Mouse (Mus musculus): ENCODE data around the gene Cstf3.
A peak's percentile ranks its signal among the peaks of the same experiment; 100 is the strongest.
"Not testable (repeated sequence)": the region's sequence is repeated elsewhere in the genome, so short reads cannot be mapped to it uniquely, and the experiment has no call there.

Gene Cstf3

DNA sequence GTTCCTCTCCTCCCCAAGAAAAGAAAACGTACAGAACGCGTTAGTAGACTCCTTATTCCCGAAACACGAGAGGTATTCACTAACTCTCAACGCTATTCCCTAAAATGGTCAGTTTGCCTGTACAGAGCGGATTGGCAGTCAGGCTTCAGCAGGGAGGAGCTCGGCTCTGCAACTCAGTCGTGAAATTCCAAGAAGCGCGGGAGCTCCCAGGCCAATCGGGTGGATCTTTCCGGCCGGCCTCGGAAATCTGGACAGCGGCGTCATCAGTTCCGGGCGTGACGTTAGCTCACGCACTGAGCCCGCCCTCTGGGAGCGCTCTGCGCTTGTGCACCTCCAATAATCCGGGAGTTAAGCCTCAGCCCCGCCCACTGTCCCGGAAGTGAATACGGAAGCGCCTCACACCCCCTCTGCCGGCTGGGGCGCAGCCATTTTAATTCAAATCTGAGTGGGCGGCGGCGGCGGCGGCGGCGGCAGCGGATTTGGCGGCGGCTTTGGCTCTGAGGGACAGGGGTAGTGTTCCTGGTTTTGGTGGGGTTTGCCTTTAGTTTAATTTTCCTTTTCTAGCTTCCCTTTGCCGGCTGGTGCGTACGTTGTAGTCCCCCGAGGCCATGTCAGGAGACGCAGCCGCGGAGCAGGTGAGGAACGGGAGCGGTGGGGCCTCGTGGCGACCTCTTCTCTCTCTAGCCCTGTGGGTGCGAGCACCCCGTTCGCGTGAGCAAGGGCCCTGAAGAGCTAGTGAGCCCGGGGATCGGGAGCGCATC, at the start of gene Cstf3:
Gene Cstf3 (plus strand): TSS at position 456 of the 761 bp plus-strand sequence.
- peak; percentile 99 to 100 for DNase-seq (ENCODE audit: low spot score in 2 of 2)

DNA sequence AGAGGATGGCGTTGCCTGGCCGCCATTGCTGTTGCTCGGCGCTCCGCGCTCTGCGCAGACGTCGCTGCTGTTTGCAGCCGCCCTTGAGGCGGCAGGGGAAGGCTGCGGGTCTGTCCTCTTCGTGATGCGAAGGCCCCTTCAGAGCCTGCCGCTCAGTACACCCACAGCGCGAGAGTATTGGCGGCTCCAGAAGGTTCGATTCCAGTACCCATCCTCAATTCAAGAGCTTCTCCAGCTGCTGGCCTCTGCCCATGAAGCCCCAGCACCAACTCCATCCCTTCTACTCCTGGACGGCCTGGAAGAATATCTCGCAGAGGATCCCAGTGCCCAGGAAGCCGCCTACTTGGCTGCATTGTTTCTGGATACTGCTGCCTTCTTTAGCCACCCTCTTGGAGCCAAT, 33.6 kb upstream of the Cstf3 start:
- DNase-seq (ENCODE audit: low spot score in 2 of 2), result not testable (repeated sequence)

DNA sequence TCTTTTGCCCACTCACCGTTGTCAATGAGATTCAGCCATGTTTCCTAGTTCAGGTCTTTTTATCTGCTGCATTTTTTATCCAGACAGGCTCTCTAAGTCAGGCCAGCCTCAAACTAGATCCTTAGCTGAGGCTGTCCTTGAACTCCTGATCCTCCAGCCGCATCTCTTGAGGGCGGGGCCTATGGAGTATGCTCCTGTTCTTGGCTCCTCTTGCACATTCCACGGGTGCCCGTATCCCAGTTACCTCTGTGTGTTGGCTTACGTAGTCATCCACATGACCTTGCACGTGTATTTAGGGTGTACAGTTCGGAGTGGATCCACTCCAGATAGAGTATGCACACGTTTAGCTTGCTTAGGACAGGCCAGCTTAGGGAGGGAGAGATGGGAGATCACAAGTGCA, 32.6 kb upstream of the Cstf3 start:
- DNase-seq (ENCODE audit: low spot score in 2 of 2), result no peak

DNA sequence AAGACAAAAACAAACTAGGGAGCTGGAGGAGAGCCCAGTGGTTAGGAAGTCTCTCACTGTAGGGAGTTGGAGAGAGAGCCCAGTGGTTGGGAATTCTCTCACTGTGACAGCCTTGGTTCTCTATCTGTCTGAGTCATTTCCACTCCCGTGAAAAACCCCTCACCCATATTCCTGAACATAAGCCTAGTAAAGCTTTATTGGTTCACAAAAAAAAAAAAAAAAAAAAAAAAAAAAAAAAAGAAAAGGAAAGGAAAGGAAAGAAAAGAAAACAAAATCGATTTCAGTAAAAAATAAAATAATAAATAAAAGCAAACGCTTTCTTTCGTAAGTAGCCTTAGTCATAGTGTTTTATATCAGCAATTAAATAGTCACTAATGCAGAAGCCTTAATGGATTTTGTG, 32.0 kb upstream of the Cstf3 start:
- DNase-seq (ENCODE audit: low spot score in 2 of 2), result no peak

DNA sequence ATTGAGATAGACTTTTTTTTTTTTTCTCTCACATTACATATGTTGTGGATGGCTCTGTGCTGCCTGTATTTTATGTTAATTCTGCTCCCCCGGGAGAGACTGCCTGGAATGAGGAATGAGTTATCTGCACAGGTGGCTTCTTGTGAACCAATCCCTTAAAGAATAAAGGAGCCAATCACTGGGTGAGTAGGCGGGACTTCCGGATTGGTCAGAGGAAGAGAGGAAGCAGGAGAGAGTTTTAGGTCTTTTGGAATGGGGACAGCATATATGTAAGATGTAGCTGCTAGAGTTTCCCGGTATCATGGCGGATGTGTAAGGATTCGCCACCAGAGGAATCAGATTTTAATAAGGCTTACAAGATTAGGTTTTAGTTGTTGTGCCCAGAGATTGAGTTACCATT, 31.4 kb upstream of the Cstf3 start:
- DNase-seq (ENCODE audit: low spot score in 2 of 2), result no peak

DNA sequence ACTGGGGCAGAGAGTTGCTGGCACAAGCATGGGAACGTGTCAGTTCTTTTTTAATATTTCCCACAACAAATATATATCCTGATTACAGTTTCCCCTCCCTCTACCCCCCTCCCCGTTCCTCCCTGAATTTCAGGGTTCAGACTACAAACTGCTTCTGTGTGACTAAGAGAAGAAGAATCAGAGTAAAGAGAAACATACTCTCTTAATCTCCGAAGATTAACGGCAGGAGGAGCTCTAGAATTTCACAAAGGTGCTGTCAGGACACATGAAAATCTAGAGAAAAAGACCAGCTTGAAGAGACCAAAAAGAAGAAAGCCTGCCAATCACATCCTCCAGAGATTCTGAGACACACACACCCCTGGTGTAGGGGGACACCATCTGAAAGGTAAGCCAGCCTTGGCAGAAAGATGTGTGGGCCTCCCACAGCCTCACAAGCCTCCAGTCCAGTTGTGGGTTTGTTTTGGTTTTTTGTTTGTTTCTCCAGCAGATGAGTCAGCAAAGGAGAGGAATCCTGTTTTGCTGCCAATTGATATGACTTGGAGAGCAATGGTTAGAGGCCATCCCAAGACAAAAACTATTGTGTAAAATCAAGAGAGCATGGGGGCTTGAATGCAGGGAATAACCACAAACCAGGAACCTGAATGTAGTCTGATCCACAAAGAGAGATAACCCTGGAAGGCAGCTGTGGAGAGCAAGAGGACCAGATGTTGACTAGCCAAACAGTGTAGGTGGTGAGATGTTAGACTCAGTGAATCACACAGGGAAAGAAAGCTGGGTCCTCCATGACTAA, 30.5 kb upstream of the Cstf3 start:
- DNase-seq (ENCODE audit: low spot score in 2 of 2), result peak in 1 of 2 experiments; percentile 6

DNA sequence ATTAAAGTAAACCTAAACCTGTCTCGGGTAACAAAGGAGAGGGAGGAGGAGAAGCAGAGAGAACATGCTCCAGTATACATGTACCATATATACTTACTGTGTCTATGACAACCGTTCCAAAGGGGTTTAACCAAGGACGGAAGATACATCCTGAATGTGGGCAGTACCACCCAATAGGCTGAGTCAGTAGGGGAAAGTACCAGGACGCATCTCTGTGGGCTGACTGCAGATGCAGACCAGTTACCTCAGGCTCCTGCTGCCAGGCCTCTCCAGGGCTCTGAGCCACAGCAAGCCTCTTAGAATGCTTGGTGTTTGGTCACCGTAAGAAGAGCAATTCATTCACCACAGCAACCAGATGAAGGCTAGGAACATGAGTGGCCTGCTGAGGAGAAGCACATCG, 28.9 kb upstream of the Cstf3 start:
- no peak for DNase-seq (ENCODE audit: low spot score in 2 of 2)

DNA sequence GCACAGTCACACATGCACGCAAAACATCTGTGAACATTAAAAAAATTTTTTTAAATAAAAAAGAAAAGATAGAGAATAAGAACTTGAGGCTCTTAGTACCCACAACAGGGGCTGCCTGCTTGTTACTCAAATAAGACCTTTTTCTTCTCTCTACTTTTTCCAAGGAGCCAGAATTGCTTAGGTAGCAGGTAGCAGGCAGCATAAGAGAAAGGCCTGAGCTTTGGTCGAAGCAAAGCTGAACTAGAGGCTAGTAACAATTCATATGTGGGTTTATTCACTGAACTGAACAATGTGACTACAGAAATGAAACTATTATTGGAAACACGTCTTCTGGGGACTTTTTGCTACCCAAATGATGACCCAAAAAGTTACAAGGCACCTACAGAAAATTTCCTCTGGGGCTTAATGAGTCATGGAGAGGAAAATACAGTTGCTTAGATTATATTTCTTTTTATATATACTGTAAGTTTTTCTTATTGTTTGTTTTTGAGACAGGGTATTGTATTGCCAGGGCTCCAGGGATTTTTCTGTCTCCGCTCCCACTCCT, 28.3 kb upstream of the Cstf3 start:
- no peak for DNase-seq (ENCODE audit: low spot score in 2 of 2)

DNA sequence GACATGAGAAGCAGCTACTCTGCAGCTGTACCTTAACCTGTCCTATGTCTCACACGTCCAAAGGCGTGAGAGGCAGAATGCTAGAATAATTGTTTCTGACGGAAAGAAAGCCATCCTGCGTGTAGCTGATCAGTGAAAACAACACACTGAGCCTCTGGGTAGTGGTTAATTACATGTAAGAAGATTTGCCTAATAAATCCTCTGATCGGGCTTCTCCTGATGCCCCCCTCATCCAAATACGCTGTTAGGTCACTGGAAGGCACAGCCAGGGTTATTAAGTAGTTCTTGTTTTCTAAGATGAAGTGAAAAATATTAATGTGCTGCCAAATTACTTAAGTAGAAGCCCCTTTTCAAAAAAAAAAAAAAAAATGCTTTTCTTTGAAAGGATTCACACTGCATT, 18.3 kb upstream of the Cstf3 start:
- DNase-seq (ENCODE audit: low spot score in 2 of 2), result no peak

DNA sequence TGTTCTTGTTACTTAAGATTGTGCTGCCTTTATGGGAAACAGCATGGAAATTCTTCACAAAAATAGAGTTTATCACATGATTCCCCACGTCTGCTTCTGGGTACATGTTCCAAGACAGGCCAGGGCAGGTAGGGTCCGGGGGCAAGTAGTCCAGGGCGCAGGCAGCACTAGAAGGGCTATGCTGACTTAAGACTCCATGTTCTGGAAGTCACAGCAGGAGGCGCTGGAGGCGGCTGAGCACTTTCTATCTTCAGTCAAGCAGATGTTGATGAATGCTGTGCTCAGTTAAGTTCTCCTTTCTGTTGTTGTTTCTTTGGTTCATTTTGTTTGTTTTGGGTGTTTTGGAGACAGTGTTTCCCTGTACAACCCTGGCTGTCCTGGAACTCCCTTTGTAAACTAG, 14.1 kb upstream of the Cstf3 start:
- no peak for DNase-seq (ENCODE audit: low spot score in 2 of 2)

DNA sequence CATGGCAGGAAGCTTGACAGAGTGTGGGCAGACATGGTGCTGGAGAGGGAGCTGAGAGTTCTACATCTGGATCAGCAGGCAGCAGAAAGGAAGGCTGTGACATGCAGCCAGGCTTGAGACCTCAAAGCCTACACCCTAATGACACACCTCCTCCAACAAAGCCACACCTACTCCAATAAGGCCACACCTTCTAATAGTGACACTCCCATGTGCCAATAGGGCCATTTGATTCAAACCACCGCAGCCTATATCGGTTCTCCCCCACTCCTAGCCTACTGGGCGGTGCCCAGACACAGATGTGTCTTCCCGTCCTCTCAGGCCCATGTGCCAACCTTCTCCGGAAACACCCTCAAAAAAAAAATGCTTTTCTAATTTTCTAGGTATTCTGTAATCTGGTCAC, 12.3 kb upstream of the Cstf3 start:
- DNase-seq (ENCODE audit: low spot score in 2 of 2), result no peak

DNA sequence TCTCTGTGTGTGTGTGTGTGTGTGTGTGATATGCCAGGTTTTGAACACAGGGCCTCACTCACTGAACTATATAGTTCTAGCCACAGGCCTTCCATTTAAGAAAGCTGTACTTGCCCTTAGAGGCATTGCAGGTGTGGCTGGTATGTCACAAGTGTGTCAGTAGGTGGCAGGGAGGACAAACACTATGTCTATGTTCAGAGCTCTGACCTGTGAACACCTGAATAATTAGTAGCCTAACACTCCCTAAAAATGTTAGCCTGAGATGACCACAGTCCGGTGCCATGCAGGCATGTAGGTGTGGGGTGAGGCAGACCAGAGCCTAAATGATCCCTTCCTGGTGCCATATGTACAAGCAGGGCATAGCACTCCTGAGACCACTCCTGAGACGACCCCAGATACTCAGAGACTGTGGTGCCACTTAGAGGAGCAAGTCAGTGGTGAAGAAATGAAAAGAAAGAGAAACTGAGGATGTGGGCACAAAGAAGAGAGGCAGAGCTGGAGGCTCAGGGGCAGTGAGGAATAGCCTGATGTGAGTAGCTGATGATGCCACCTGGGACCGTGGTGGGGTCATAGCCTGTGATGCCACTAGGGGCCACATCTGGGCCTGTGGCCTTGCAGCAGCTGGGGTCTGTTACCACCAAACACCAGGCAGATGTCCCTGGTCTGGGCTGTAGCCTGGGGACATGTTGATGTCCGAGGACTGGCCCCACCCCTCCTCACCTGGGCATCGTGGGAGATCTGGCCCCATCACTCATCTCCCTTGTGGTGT, 11.3 kb upstream of the Cstf3 start:
- DNase-seq (ENCODE audit: low spot score in 2 of 2), result no peak

DNA sequence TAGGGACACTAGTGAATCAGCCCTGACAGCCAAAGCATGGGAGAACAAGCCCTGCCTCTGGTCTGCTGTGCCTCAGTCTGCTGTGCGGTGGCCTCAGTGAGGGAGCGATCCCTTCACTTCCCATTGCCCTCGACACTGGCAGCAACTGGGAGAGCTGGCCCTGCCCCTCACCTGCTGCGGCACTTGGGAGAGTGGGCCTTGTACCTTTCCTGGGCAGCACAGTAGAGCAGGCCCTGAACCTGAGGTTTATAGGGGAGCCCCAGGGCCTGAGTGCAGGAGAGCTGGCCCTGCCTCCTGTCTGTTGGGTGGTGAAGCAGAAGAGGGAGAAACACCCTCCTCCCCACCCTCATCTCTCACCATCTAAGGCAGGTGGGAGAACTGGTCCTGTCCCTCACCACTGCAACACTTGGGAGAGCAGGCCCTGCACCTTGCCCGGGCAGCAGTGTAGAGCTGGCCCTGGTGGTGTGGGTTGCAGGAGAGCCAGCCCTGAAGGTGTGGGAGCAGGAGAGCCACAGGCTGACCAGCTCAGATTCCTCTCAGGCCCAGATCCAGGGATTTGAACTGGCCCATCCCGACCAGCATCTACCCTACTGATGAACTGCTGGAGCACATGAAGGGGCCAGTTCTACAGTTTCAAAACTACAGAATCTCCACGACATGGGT, 10.4 kb upstream of the Cstf3 start:
- DNase-seq (ENCODE audit: low spot score in 2 of 2), result no peak

DNA sequence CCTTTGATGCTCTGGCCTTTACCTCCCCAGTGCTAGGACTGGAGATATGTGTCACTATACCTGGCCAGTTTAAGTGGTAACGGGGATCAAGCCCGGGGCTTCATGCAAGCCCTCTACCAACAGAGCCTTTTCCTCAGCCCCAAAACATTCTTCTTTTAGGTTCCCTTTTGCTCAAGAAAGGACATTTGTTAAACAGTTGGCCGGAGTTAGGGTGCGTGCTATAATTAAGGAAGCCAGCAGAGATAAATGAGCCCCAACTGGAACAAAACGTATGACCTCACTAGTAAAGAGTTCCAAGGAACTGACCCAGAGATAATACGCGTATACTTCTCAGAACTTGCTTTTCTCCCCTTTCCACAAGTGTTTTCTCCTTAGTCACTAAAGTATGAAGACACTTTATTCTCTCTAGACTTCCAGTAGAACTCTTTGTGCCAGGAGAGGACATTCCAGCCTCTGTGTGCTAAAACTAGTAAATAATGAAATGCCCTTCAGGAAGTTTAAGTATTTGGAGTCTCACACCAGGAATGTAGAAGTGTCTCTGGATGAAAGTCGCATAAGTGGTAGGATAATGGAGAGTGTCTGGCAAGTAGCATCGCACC, 8.9 kb upstream of the Cstf3 start:
- DNase-seq (ENCODE audit: low spot score in 2 of 2), result peak; percentile 25 to 49

DNA sequence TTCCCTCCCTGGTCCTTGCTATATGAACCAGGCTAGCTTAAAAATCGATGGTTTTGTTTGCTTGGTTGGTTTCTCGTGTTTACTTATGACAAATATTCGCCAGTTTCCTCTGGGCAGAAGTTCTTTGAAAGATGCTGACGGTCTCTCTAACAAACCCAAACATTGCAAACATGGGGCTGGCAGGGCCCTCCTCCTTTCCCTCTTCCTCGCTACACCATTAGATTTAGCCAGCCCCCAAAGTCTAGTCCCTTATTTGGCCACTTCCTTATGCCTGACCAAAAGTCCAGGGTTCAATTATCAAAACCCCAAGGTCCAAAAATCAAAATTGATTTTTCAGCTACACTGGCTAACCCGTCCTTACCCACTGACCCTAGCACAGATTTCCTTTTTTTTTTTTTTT, 7.3 kb upstream of the Cstf3 start:
- DNase-seq (ENCODE audit: low spot score in 2 of 2), result no peak

DNA sequence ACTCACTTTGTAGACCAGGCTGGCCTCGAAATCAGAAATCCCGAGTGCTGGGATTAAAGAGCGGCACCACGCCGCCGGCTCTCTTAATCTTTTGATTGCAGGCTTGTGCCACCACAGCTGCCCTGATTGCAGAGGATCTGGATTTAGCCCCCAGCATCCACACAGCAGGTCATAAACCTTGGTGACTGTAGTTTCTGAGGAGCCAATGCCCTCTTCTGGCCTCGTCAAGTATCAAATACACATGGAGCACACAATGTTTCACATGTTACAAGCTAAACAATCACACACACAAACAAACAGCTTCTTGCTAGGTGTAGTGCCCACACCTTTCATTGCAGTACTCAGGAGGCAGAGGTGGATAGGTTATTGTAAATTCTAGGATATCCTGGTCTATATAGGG, 6.1 kb upstream of the Cstf3 start:
- no peak for DNase-seq (ENCODE audit: low spot score in 2 of 2)

DNA sequence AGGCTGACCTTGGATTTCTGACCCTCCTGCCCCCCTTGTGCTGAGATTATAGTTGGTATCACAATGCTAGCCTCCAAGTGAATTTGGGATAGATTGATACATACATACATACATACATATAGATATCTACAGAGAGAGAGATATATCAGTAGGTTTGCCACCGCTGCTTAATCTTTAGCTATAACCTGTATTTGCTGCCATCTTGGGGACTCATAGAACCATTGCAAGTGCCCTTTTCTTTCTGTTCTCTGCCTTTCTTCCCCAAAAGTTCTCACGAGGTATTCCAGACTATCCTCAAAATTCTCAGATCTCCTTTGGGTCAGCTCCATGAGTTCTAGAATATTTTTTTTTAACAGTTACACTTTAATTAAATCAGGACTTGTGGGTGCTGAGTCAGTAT, 4.7 kb upstream of the Cstf3 start:
- DNase-seq (ENCODE audit: low spot score in 2 of 2), result no peak

DNA sequence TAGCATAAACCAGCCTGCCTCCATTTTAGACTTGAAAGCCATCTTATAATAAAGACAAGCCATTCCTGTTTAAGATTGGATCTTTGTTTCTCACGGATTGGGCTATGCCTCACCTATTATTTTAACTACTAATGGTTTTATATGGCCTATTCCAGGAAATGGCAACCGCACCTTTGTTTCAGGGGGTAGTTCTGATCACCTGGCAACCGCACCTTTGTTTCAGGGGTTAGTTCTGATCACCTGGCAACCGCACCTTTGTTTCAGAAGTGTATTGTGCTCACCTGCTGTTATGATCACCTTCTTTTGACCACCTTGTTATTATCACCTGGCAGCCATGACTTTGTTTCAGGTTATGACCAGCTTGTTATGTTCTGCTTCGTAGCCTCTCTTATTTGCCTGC, 1.8 kb upstream of the Cstf3 start:
- DNase-seq (ENCODE audit: low spot score in 2 of 2), result no peak

DNA sequence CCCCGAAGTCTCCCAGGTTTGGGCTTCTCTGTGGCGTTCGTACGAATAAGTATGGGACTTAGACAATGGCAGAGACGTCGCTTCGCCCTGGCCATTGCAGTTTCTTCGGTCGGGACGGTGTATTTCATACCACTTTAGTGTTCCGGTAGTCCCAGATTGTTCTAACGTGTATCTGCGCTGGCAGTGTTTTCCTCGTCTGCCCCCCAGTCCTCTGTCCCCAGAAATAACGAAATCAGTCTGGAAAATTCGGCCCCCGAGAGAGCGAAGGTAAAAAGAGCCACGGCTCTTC, 450 bp downstream of the Cstf3 start:
- DNase-seq (ENCODE audit: low spot score in 2 of 2), result peak in 1 of 2 experiments; percentile 12

DNA sequence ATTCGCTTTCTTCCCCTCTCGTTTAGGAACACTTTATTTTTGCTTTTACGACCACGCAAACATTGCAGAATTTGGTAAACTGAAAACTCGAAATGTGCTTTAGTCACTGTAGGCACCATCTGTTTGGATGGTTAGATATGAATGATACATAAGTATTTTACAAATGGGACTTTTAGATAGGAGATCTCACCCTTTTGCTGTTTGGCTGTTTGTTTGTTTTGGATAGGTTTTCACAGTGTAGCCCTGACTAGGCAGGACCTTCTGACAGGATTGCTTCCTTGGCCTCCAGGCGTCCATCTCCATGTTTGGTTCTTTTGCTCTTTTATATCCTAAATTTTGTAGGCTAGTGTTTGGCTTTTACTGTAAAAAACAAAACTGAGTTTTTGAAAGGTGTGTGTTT, 818 bp downstream of the Cstf3 start:
- no peak for DNase-seq (ENCODE audit: low spot score in 2 of 2)

DNA sequence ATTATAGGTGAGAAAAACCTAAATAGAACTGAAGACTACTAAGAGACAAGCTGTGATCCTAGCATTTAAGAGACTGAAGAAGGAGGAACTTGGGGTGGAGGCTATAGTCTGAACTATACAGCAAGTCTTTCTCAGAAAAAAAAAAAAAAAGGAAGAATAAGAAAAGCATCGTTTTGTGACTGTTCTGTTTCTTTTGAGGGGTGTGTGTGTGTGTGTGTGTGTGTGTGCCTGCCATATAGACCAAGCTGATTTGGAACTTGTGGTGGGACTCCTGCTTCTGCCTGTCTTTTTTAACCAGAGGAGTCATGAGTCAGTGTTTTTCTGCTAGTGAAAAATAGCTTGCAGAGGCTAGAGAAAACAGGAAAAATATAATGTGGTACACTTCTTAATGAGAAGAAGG, 4.7 kb downstream of the Cstf3 start:
- DNase-seq (ENCODE audit: low spot score in 2 of 2), result no peak

DNA sequence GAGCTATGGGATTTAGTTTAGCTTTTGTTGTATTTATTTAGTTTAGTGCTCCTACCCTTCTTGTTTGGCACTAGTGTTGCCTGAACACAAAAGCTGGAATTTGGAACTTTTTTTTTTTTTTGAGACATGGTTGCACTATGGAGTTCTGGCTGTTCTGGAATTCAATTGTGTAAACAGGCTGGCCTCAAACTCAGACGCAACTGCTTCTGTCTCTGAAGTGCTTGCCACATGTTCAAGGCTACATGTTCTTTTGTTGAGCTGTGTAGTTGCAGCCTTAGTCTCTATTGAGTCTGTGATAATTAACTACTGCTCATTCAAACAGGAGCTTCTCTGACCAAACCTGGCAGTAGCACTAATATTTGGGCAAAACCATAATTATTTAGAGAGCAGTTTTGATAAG, 13.1 kb downstream of the Cstf3 start:
- no peak for DNase-seq (ENCODE audit: low spot score in 2 of 2)
